Mouse (Mus musculus) adrenal gland, postnatal 14 days (tissue): ENCODE measurements around the gene Ampd2. TPM values are rescaled to one million over a fixed set of nuclear protein-coding genes. Genes with fewer than 3 reads are reported as not detected.

Source experiments
- DNase-seq: peaks from one replicate; pipeline ENCODE4 v3.0.0; 2021; ENCODE audit warnings: mixed read lengths
- total RNA-seq: library from RNA; stranded (reverse); gene quantifications from 2 replicates; pipeline ENCODE4 v1.2.3, GENCODE M21; 2021

The Ampd2 gene
- total RNA-seq, 1 experiment from 2014 or later: 117 TPM

GRCm38 (mm10) chr3:108094976-108095760, 8.7 kb upstream of the Ampd2 start:
- no peak for DNase-seq

GRCm38 (mm10) chr3:108094146-108094545, 7.7 kb upstream of the Ampd2 start:
- DNase-seq: no peak

GRCm38 (mm10) chr3:108093306-108093705, 6.9 kb upstream of the Ampd2 start:
- peak; percentile 76 for DNase-seq

GRCm38 (mm10) chr3:108092536-108093115, 6.2 kb upstream of the Ampd2 start, which contains the start of gene Gnat2:
Gene Gnat2 (plus strand): TSS chr3:108092789.
- DNase-seq: no peak

- DNase-seq: no peak
Measured at GRCm38 (mm10) chr3:108092030-108092429, 5.6 kb upstream of the Ampd2 start.

GRCm38 (mm10) chr3:108090561-108090960, 4.1 kb upstream of the Ampd2 start:
- no peak for DNase-seq

GRCm38 (mm10) chr3:108089916-108090315, 3.5 kb upstream of the Ampd2 start:
- DNase-seq: no peak

- peak; percentile 65 for DNase-seq
Measured at GRCm38 (mm10) chr3:108088842-108089380, 2.5 kb upstream of the Ampd2 start.

GRCm38 (mm10) chr3:108087329-108087728, 878 bp upstream of the Ampd2 start:
- no peak for DNase-seq

- DNase-seq: peak; percentile 93
Measured at GRCm38 (mm10) chr3:108085721-108086469, 556 bp downstream of the Ampd2 start.

- DNase-seq: peak; percentile 99
Measured at GRCm38 (mm10) chr3:108085281-108085720, 1.1 kb downstream of the Ampd2 start.

- no peak for DNase-seq
Measured at GRCm38 (mm10) chr3:108084767-108085270, 1.6 kb downstream of the Ampd2 start.

GRCm38 (mm10) chr3:108083904-108084407, 2.5 kb downstream of the Ampd2 start:
- DNase-seq: no peak

- DNase-seq: no peak
Measured at GRCm38 (mm10) chr3:108083161-108083560, 3.3 kb downstream of the Ampd2 start.

GRCm38 (mm10) chr3:108082251-108082875, 4.1 kb downstream of the Ampd2 start:
- peak; percentile 76 for DNase-seq

GRCm38 (mm10) chr3:108081681-108082080, 4.8 kb downstream of the Ampd2 start:
- DNase-seq: peak; percentile 44

GRCm38 (mm10) chr3:108076836-108077235, 9.6 kb downstream of the Ampd2 start:
- no peak for DNase-seq

- no peak for DNase-seq
Measured at GRCm38 (mm10) chr3:108072983-108073569, 13.4 kb downstream of the Ampd2 start.

GRCm38 (mm10) chr3:108070295-108071293, 15.9 kb downstream of the Ampd2 start:
- peak; percentile 91 for DNase-seq
